Mouse (Mus musculus) MEL (cell line): ENCODE measurements at regions not wholly inside any gene's neighbourhood (a gene's known extent, or its start where the extent isn't known, plus 50 kb on each side); places are given as distances from the start of the nearest gene placed in this dataset.

Source experiments
- CTCF ChIP-seq, 3 experiments: IDR thresholded peaks in 2 of 3; conservative IDR thresholded peaks in 1 of 3; 2 replicates each; pipeline ENCODE4 v1.5.1; 2011 to 2012; ENCODE audit warnings: low read length in 3 of 3, low read depth in 2 of 3, mild to moderate bottlenecking in 2 of 3, improper control_type of control experiment in 1 of 3, inconsistent platforms in 1 of 3, mixed read lengths in 1 of 3, moderate library complexity in 1 of 3; ENCODE audit not compliant: control insufficient read depth in 1 of 3, insufficient read depth in 1 of 3, poor library complexity in 1 of 3, severe bottlenecking in 1 of 3
- MAX ChIP-seq: IDR thresholded peaks from 2 replicates; pipeline ENCODE4 v1.6.1; 2011; ENCODE audit warnings: low read length, improper control_type of control experiment
- MAZ ChIP-seq: IDR thresholded peaks from 2 replicates; pipeline ENCODE4 v1.6.1; 2012; ENCODE audit warnings: low read depth, mild to moderate bottlenecking, inconsistent platforms, low read length, improper control_type of control experiment
- POLR2A ChIP-seq, 2 experiments: IDR thresholded peaks; 2 replicates each; pipeline ENCODE4 v1.6.1; 2011 to 2012; ENCODE audit warnings: low read length in 2 of 2, mild to moderate bottlenecking in 2 of 2, control low read depth in 1 of 2, improper control_type of control experiment in 1 of 2, low read depth in 1 of 2, moderate library complexity in 1 of 2; ENCODE audit not compliant: control insufficient read depth in 1 of 2, insufficient read depth in 1 of 2, poor library complexity in 1 of 2
- POLR2AphosphoS2 ChIP-seq: IDR thresholded peaks from 2 replicates; pipeline ENCODE4 v1.6.1; 2011; ENCODE audit warnings: low read length, improper control_type of control experiment
- POLR2AphosphoS5 ChIP-seq: IDR thresholded peaks from 2 replicates; pipeline ENCODE4 v1.6.1; 2012; ENCODE audit warnings: low read depth, borderline replicate concordance, mild to moderate bottlenecking, inconsistent platforms, low read length, moderate library complexity, mixed read lengths
- RAD21 ChIP-seq: IDR thresholded peaks from 2 replicates; pipeline ENCODE4 v1.6.1; 2011; ENCODE audit warnings: mild to moderate bottlenecking, low read depth, low read length, improper control_type of control experiment
- SMC3 ChIP-seq: IDR thresholded peaks from 2 replicates; pipeline ENCODE4 v1.6.1; 2011; ENCODE audit warnings: low read depth, low read length, improper control_type of control experiment
- TAL1 ChIP-seq: IDR thresholded peaks from 2 replicates; pipeline ENCODE4 v1.6.1; 2012; ENCODE audit warnings: mild to moderate bottlenecking, inconsistent platforms, low read length, moderate library complexity, mixed read lengths
- UBTF ChIP-seq: IDR thresholded peaks from 2 replicates; pipeline ENCODE4 v1.6.1; 2012; ENCODE audit warnings: low read depth, mild to moderate bottlenecking, inconsistent platforms, low read length, improper control_type of control experiment, moderate library complexity, borderline replicate concordance; ENCODE audit not compliant: insufficient read depth
- ZC3H11A ChIP-seq: IDR thresholded peaks from 2 replicates; pipeline ENCODE4 v1.6.1; 2012; ENCODE audit warnings: low read depth, mild to moderate bottlenecking, inconsistent platforms, low read length, improper control_type of control experiment

DNA sequence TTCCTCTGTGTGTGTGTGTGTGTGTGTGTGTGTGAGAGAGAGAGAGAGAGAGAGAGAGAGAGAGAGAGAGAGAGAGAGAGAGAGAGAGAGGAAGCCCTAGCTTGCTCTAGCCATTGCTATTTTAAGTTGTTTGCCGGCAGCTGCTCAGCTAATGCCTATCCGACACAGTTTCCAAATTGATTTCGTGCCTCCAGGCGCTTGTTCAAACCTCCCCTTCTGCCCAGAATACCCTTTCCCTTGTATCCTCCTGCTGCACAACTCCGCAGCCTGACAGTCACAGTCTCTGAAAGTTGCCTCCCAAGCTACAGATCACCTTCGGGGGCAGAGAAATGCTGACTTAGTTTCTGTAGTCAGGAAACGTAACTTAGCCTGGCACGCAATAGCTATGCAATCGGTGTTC lies 63.9 kb upstream of the Nfasc start:
- TF ChIP-seq TAL1 (no peak), CTCF (IDR thresholded peaks at IDR 0.05 in 2 of 3, conservative IDR thresholded peaks at IDR 0.05 in 1 of 3; ENCODE audit: control insufficient read depth in 1 of 3, insufficient read depth in 1 of 3, low read depth in 2 of 3, low read length in 3 of 3, poor library complexity in 1 of 3, severe bottlenecking in 1 of 3) (no peak), SMC3 (no peak), ZC3H11A (no peak), POLR2AphosphoS5 (no peak), POLR2A (IDR thresholded peaks at IDR 0.05; ENCODE audit: control insufficient read depth in 1 of 2, insufficient read depth in 1 of 2, low read depth in 1 of 2, low read length in 2 of 2, poor library complexity in 1 of 2) (no peak), MAZ (no peak), RAD21 (no peak), UBTF (no peak), POLR2AphosphoS2 (no peak), MAX (no peak)
